Mouse (Mus musculus) G1E (cell line): ENCODE measurements at regions not wholly inside any gene's neighbourhood (a gene's known extent, or its start where the extent isn't known, plus 50 kb on each side); places are given as distances from the start of the nearest gene placed in this dataset.

Experiments
- CTCF ChIP-seq: IDR thresholded peaks from 2 replicates; pipeline ENCODE4 v1.5.1; 2012; ENCODE audit warnings: low read depth, low read length, inconsistent platforms, mixed read lengths
- GATA1 ChIP-seq: IDR thresholded peaks from 2 replicates; pipeline ENCODE4 v1.6.1; 2012; ENCODE audit warnings: borderline replicate concordance, low read length, inconsistent platforms, mixed read lengths
- GATA2 ChIP-seq: IDR thresholded peaks from 2 replicates; pipeline ENCODE4 v1.6.1; 2012; ENCODE audit warnings: low read depth, low read length, inconsistent platforms, borderline replicate concordance
- POLR2AphosphoS5 ChIP-seq: IDR thresholded peaks from 2 replicates; pipeline ENCODE4 v1.6.1; 2012; ENCODE audit warnings: low read depth, low read length, inconsistent platforms; ENCODE audit not compliant: insufficient replicate concordance
- TAL1 ChIP-seq: conservative IDR thresholded peaks from 2 replicates; pipeline ENCODE4 v1.6.1; 2012; ENCODE audit warnings: low read depth, low read length, inconsistent platforms, mixed read lengths

GRCm38 (mm10) chr1:35017471-35017870 lies 167.7 kb downstream of the Plekhb2 start:
- no peak for TF ChIP-seq CTCF
- TF ChIP-seq GATA1 = no peak
- TF ChIP-seq TAL1 = no peak
- TF ChIP-seq GATA2 = no peak
- TF ChIP-seq POLR2AphosphoS5 = no peak
